Mouse (Mus musculus) hematopoietic stem cell, adult 5-6 weeks (primary cell): ENCODE results near the gene Syn3. TPM values are rescaled to one million over a fixed set of nuclear protein-coding genes. Genes with fewer than 3 reads are reported as not detected.

Source experiments
- ATAC-seq, 2 experiments: fragments of 125-278 bp in 1 of 2; replicated peaks in 1 of 2; 2 replicates each; pipeline ENCODE4 v1.8.0; 2016 to 2017; ENCODE audit warnings: inconsistent platforms in 2 of 2, mild to moderate bottlenecking in 2 of 2, moderate number of reproducible peaks in 2 of 2, low read depth in 1 of 2, moderate TSS enrichment in 1 of 2; ENCODE audit not compliant: low FRiP score in 2 of 2, poor library complexity in 2 of 2, severe bottlenecking in 2 of 2, insufficient read depth in 1 of 2, low TSS enrichment in 1 of 2
- total RNA-seq: library from RNA; stranded (forward); fragments of 172-1452, 232-1000 nt; gene quantifications from 2 replicates; pipeline ENCODE4 v1.2.3, GENCODE M21; 2017

The Syn3 gene
- total RNA-seq, 1 experiment from 2014 or later, result 2.6 TPM

DNA sequence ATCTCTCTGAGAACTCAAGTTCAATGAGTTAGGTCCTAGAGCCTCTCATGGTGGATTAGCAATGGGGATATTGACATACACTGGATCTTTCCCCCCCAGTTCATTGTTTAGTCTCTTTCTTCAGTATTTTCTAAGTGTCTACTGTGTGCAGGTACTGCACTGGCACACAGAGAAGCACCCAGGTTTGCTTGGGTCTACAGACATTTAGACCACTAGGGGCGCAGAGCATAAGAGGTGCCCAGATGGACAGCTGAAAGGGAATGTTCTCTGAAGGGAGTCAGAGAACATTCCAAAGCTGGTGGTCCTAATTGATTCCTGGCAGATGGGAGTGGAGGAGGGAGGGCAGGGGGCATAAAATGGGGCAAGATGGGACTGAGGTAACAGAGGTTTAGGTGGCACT is 204.8 kb downstream of the Syn3 start:
- no peak for ATAC-seq

DNA sequence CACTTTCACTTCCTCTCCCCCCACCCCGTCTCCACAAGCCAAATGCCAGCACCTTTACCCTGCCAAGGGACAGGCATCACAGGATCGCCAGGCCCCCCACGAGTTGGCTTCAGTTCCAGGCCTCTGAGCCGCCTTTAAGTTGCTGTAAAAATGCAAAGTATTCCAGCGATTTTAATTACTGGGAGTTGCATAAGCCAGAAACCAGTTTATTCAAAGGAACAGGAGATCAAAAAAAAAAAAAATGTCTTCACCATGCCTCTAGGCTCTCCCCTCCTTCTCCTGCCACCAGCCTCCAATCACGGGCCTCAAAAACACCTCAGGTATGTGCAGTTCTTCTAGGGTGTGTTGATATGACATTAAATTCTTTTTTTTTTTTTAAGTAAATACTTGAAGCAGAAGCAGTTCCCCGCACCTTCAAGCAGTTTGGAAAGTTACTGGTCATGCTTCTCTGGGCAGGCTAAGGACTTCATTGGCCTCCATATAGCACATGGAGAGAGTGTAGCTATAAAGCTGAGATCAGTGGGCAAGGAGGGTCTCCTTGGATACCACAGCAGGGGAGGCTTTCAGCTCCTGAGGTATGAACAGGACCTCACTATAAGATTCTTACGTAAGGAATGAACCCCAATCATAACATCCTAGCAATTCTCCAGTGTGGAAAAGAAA is 208.5 kb downstream of the Syn3 start:
- ATAC-seq, result no peak

DNA sequence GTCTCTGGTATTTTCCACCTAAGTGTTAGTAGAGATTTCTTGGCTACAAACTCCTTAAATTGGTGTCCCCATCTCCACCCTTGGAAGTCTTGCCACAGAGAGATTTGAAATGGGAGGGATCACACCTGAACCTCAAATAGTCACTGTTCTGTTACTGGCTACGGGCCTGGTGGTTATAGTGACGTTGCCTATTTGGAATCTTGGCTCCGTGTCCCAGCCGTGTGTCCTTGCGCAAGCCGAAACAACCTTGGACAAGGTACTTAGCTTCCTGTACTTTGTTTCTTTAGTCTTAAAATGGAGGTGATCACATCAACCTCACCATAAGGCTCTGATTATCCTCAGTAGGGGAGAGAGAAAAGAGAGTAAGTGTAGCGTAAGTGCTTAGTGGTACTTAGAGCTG is 212.2 kb downstream of the Syn3 start:
- no peak for ATAC-seq

DNA sequence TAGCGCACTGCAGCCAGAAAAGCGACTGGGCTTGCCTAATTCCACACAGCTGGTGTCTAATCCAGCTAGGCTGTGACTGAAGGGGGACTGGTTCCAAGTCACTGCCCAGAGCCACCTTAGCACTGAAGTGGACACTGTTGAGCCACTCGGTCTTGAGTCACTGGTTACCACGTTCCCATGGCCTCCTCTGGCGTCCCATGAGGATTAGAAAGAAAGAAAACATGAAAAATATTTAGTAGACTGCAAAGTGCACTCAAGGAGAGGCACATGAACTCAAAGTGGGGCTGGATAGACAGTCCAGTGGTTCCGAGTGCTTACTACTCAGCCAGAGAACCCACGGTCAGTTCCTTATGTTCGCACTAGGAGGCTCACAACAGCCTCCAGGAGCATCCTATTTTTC is 217.5 kb downstream of the Syn3 start:
- no peak for ATAC-seq

DNA sequence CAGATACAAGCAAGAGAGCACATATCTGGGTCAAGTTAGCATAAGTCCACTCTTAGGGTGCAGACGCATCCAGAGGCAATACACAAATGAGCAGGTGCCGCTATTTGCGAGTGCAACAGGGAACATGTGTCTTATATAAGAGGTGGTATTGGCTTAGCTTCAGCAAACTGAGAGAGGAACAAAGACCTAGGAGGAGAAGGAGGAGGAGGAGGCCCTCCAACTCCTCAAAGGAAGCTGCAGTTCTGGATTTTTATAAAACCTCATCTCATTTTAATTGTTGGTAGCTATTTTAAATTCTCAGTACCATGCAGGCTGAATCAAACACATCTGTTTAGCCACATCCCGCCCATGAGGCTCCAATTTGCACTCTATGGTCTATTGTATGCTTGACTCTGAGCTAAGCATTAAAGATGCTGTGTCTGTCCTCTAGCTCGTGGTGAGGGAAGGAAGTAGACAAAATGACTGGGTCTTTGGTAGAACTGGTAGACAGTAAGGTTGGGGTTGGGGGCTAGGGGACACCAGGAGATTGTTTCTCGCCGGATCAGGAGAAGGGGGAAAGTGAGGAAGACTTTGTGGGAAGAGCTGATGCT is 219.0 kb downstream of the Syn3 start:
- peak; percentile 48 to 51; a peak in 1 of 4 replicates for ATAC-seq

DNA sequence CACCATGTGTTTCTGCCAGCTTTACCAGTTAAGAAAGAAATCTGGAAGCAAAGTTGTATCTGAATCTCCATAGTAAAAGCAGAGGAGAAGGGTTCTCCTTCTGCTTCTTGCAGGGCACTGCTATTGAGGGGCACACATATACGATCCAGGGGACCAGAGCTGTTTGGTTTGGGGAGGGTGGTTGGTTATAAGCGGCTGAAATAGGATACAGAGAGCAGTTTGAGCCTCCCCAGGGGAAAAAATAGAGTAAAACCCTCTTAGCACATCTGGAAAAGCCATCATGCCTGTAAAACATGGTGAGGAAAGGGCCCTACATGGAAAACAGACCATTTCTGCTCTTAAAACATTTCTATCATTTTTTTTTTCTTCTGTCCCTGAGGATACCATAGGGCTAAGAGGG is 220.2 kb downstream of the Syn3 start:
- ATAC-seq, result no peak

DNA sequence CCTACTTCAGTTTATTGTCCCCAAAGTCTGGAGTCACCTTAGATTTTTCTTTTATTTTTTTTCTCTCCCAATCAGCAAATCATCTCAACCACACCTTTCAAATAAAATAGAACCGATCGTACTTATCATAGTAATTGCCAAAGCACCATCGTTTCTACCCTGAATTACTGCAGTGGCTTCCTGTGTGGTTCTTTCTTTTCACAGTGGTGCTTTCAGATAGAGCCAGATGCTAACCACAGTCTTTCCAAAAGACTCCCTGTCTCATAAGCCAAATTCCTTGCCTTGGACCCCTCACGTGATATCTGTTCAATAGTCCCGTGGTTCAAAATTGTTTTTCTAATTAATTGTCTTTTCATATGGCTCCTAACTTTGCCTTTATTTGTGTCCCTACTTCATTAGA is 221.4 kb downstream of the Syn3 start:
- peak; percentile 50 to 58; a peak in 3 of 4 replicates for ATAC-seq

DNA sequence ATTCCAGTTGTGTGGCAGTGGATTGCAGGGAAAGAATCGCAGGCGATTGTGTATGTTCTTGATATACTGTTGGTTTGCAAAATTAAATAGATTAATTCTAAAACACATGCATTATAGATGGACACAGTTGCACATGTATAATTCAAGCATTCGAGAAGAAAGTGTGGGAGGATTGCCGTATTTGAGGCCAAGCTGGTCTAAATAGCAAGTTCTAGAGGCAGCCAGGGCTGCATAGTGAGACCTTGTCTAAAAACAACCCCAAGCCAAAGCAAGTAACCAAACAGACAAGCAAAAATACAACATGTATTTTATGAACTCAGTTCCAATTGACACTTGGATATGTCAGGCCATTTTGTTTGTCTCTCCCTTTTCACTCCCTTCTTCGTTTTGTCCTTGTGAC is 223.1 kb downstream of the Syn3 start:
- no peak for ATAC-seq

DNA sequence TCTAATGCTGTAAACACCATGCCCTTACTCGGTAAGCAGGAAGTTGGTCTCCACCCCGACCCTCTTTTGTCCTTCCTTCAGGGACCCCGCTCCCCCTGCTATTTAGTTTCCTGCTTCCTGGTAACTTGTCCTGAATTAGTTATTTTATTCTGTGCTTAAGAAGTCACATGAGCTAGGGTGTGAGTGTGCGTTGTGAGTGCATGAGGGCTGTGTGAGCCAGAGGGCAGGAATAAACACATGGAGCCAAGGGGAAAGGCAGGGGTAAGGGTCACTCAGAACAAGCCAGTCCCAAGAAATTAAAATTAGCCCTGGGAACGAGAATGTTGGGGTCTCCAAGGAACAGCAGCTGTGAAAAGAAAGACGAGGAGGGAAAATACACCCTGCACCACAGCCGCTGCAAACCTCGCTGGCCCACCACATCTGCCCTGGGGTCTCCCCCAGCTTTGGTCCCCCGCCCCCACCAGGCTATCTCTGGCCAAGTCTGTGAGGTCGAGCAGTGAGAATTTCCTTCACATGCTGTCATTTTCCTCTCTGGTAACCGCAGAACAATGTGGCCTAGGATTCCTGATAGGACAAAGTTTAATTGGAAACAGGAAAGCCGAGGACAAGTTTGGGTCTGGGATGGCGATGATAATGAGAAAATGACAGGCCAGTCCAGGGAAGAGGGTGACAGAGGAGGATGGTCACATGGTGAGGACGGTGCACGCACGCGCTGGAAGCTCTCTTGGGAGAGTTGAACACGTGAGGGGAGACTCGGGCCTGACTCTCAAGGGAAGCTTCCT is 225.1 kb downstream of the Syn3 start:
- 0 out of 4 replicates have a peak, but pooled peaks have one; percentile 5 to 23 for ATAC-seq

DNA sequence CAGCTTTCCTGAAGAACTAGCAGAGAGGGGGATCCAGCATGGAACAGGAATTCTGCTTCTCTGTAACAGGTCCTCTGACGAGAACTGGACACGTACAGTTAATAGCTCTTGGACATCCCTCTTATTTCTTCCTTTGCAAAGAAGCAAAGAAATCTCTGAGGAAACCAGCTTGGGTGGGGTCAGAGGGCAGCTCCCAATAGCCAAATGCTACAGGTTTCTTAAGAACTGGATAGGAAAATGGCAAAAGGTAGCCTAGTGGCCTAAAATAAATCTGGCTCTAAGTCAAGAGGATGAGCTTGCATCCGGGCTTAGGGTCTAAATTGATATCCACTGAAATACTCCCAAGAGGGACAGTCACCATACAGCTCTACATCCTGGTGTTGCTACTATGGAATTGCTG is 225.9 kb downstream of the Syn3 start:
- no peak for ATAC-seq

DNA sequence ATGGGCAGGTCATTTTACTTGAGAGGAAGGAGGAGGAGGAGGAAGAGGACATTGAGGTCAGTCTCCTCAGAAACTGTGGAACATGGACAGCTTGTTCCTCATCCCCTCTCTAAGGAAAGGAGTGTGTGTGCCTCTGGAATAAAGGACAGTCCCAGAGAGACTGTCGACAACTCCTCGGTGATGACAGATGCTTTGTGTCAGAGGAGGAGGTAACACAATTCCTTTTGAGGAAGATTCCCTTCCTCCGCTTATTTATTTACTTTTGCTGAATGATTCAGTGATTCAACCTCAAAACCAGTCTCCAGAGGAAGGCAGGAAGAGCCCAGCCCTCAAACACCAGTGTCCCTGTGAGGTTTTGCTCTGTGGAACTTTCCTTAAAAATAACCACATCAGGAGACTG is 228.4 kb downstream of the Syn3 start:
- ATAC-seq, result no peak

DNA sequence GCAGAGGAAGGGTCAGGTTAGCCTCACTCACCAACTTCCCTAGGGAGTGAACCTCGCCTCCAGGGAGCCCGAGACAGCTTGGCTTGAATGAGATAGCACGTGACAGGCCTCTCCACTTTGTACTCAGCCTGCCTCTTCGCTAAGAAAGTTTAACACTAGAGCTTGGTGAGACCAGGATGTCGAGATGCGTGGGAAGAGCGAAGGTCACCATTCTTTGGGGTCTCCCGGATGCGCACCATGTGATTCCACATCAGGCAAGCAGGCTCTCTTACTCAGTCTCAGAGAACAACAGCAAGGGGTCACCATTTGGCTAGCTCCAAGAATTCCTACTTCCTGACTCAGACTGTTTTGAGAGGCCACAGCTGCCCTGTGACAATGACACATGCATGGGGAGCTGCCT is 234.1 kb downstream of the Syn3 start:
- ATAC-seq, result no peak

DNA sequence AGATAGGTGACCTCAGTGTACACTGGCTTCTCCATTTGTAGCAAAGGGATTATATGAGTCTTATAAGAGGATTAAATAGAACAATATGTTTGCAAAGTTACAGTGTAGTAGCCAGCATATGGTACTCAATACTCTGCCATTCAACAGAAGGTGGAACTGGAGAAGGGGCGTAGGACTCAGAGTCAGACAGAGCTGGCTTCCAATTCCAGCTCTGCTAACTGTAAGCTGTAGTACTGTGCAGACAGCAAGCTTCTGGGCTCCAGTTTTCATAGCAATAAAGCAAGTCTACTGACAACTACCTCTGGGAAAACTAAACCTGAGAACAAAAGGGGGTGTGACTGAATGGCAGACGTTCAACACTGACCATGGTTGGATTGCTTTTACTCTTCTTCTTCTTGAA is 237.0 kb downstream of the Syn3 start:
- no peak for ATAC-seq

DNA sequence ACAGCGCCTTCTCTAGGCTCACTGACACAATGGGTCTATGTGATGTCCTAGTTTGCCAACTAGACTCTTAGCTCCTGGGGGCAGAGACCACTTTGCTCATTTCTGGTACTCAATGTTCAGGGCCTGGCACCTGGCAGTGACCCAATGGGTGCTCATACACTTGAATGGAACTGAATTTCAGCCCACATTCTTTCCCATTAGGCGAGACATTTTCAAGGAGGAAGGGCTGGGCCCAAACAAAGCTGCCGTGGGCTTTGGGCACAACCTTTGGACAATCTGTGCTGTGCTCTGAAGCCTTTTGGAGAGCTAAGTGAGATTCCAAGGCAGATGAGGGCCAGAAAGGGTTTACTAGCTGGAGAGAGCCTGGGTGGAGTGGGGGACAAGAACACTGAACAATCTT is 239.7 kb downstream of the Syn3 start:
- ATAC-seq, result no peak

DNA sequence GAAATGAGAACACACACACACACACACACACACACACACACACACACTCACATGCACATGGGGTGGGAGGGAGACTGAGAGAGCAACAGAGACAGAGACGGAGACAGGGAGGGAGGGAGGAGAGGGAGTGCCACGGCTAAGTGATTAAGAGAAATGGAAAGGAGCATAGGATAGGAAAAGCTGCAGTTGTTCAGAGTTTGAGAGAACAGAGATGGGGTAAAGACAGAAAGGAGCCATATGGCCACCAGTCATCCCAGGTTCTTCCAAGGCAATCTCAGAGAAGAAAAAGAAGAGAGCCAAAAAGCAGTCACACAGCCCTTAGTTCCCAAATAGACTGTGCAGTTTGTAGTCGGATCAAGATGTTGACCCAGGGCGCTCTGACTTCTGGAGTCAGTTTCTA is 240.7 kb downstream of the Syn3 start:
- no peak for ATAC-seq

DNA sequence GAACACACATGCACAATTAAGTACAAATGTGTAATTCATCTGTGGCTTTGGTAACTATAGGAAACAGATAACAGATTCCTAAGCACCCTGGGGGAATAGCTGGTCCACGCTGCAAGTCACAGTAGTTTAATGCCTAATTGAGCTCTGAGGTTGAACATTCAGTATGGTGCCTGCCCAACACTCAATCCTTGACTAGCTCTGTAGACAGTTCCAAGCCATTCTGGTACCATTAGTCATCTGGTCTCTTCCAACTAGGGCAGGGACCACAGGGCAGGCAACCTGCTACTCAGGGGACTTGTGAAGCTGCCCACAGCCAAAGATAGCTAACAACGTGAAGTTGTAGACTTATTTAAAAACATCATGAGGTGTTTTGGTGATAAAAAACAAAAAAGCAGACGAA is 241.7 kb downstream of the Syn3 start:
- ATAC-seq, result no peak

DNA sequence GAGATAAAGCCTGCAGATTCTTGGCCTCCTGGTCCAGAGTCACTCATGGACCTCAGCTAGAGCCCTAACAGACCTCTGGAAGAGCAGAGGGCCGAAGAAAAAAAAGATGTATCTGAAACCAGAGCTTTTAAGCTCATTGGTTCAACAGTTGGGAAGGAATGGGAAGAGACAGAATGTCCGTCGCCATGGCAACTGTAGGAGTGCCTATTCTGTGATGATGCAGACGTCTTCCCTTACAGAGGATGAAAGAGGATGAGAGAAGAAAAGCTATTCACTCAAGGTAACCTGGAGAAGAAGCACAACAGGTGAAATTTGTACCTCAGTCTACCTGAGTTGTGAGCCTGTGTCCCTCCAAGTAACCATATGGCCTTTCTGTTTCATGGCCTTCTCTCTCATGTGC is 242.5 kb downstream of the Syn3 start:
- ATAC-seq, result no peak

DNA sequence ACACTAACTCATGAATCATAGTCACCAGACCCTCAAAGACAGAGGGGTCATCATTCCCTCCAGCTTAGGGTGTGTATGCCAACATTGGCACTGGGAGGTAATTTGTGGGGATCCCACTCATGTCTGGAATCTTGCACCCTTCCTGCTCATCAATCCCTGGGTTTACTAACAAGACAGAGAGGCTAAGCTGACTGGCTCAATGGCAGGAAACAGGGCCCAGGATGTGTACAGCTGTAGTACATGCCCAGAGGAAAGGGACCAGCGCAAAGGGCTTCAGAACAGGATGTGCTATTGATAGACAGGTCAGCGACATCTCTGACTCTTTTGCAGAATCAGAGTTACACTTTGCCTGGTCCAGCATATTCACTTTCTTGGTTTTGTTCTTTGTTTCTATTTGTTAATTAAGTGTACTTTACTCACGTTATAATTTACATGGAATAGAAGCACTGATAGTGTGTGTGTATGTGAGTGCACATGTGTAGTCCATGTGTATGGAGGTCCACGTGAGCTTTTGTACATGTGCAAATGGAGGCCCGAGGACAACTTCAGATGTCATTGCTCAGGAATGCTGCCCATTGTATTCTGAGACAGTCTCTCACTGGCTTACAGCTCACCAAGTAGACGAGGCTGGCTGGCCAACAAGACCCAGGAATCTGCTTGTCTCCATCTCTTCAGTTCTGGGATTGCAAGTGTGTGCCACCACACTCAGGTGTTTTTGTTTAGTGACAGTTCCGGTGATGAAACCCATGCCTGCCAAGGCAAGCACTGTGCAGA is 248.4 kb downstream of the Syn3 start:
- no peak for ATAC-seq
